Mouse (Mus musculus) heart, adult 2 months (tissue): ENCODE data around the gene Srrd. TPM values are rescaled to one million over a fixed set of nuclear protein-coding genes. Genes with fewer than 3 reads are reported as not detected.

Experiments used
- DNase-seq, 2 experiments: peaks; one replicate each; pipeline ENCODE4 v3.0.0; 2021
- H3K27ac ChIP-seq: fragments of 200-600 bp; 2 replicates; pipeline ENCODE4 v1.8.1; 2022
- H3K27me3 ChIP-seq: fragments of 200-500 bp; 2 replicates; pipeline ENCODE4 v1.6.1; 2012; ENCODE audit warnings: mild to moderate bottlenecking, low read length, inconsistent platforms, mixed read lengths; ENCODE audit not compliant: control insufficient read depth, insufficient read depth
- H3K36me3 ChIP-seq: fragments of 200-500 bp; 2 replicates; pipeline ENCODE4 v1.6.1; 2012; ENCODE audit warnings: low read length, inconsistent platforms; ENCODE audit not compliant: control insufficient read depth, insufficient read depth
- H3K4me1 ChIP-seq: fragments of 200-500 bp; 2 replicates; pipeline ENCODE4 v1.6.1; 2011; ENCODE audit warnings: low read length; ENCODE audit not compliant: control insufficient read depth, insufficient read depth
- H3K4me3 ChIP-seq: fragments of 200-600 bp; 2 replicates; pipeline ENCODE4 v1.8.1; 2022
- H3K79me2 ChIP-seq: fragments of 200-500 bp; replicated peaks from 2 replicates; pipeline ENCODE4 v1.6.1; 2012; ENCODE audit warnings: mild to moderate bottlenecking, inconsistent platforms, low read length, moderate library complexity, mixed read lengths; ENCODE audit not compliant: control insufficient read depth, insufficient read depth
- H3K9ac ChIP-seq: fragments of 200-500 bp; 2 replicates; pipeline ENCODE4 v1.6.1; 2012; ENCODE audit warnings: low read depth, mild to moderate bottlenecking, control low read depth, inconsistent platforms, low read length, mixed read lengths
- CTCF ChIP-seq: fragments of 200-600 bp; IDR thresholded peaks from 2 replicates; pipeline ENCODE4 v1.8.1; 2022; ENCODE audit warnings: antibody characterized with exemption, mild to moderate bottlenecking, moderate library complexity
- EP300 ChIP-seq: fragments of 200-500 bp; IDR thresholded peaks from 2 replicates; pipeline ENCODE4 v1.6.1; 2011; ENCODE audit warnings: low read depth, low read length, control low read depth; ENCODE audit not compliant: insufficient read depth
- POLR2A ChIP-seq: fragments of 200-500 bp; IDR thresholded peaks from 2 replicates; pipeline ENCODE4 v1.6.1; 2011; ENCODE audit warnings: mild to moderate bottlenecking, low read depth, low read length, control low read depth; ENCODE audit not compliant: insufficient read depth
- WGBS: fragments of 180-500 bp; shearing (Covaris S2); methylation state at CpG from one replicate; pipeline ENCODE4 v1.1.7; 2018; 5-methylcytosine and 5-hydroxymethylcytosine counted together
- intact Hi-C: fragments of 180-260 bp; cut with DNase I; formaldehyde crosslinking; loops from one replicate; pipeline ENCODE4 v1.15.1; 2025
- polyA plus RNA-seq: library from polyadenylated mRNA; depleted of rRNA; stranded (reverse); fragments of >200 nt; gene quantifications from 2 replicates; pipeline ENCODE4 v1.2.3, GENCODE M21; 2012
- total RNA-seq, 2 experiments: library from RNA; stranded (reverse); gene quantifications; 2 replicates each; pipeline ENCODE4 v1.2.3; 2021

The Srrd gene
- total and polyA plus RNA-seq, 3 experiments = 6.5 to 23.4 (median 7.3) TPM

- no peaks in the 10 kb centered on the region for H3K36me3 ChIP-seq
- H3K9ac ChIP-seq = no peak overlapping the region
- H3K27ac ChIP-seq = no peak overlapping the region
- H3K79me2 ChIP-seq = no peaks in the 10 kb centered on the region
- WGBS = over 99% methylated on average over 4 of the region's 4 CpGs
- TF ChIP-seq POLR2A (no peak), EP300 (no peak), CTCF (no peak)
- intact Hi-C loops = no loop called here
- DNase-seq = no peak
- H3K4me3 ChIP-seq = no peak overlapping the region
- H3K4me1 ChIP-seq = no peaks in the 10 kb centered on the region
- H3K27me3 ChIP-seq = no peaks in the 10 kb centered on the region
Measured at GRCm38 (mm10) chr5:112376111-112376510, 33.3 kb upstream of the Srrd start.

GRCm38 (mm10) chr5:112371933-112372332 lies 29.1 kb upstream of the Srrd start:
- H3K4me3 ChIP-seq = no peak overlapping the region
- no peaks in the 10 kb centered on the region for H3K79me2 ChIP-seq
- H3K27ac ChIP-seq = no peak overlapping the region
- intact Hi-C loops = no loop called here
- H3K9ac ChIP-seq = no peak overlapping the region
- no peaks in the 10 kb centered on the region for H3K4me1 ChIP-seq
- 93% methylated on average over 7 of the region's 7 CpGs for WGBS
- DNase-seq = no peak
- TF ChIP-seq POLR2A (no peak), EP300 (no peak)
- H3K36me3 ChIP-seq = no peaks in the 10 kb centered on the region
- no peaks in the 10 kb centered on the region for H3K27me3 ChIP-seq

- no peaks in the 10 kb centered on the region for H3K4me1 ChIP-seq
- no peak overlapping the region for H3K4me3 ChIP-seq
- no peaks in the 10 kb centered on the region for H3K79me2 ChIP-seq
- no peaks in the 10 kb centered on the region for H3K36me3 ChIP-seq
- no peak overlapping the region for H3K9ac ChIP-seq
- TF ChIP-seq CTCF (no peak), POLR2A (no peak), EP300 (no peak)
- no peaks in the 10 kb centered on the region for H3K27me3 ChIP-seq
- intact Hi-C loops = no loop called here
- WGBS = 92% methylated on average over 12 of the region's 12 CpGs
- H3K27ac ChIP-seq = no peak overlapping the region
- DNase-seq = no peak
Measured at GRCm38 (mm10) chr5:112370236-112370813, 27.5 kb upstream of the Srrd start.

GRCm38 (mm10) chr5:112369326-112369725 lies 26.5 kb upstream of the Srrd start:
- H3K79me2 ChIP-seq = no peaks in the 10 kb centered on the region
- no peaks in the 10 kb centered on the region for H3K36me3 ChIP-seq
- 91% methylated on average over 13 of the region's 13 CpGs for WGBS
- no peak overlapping the region for H3K9ac ChIP-seq
- H3K4me1 ChIP-seq = no peaks in the 10 kb centered on the region
- TF ChIP-seq EP300 (no peak), POLR2A (no peak), CTCF (no peak)
- no peaks in the 10 kb centered on the region for H3K27me3 ChIP-seq
- H3K4me3 ChIP-seq = no peak overlapping the region
- H3K27ac ChIP-seq = no peak overlapping the region
- intact Hi-C loops = no loop called here
- DNase-seq = no peak

GRCm38 (mm10) chr5:112368666-112369065 lies 25.8 kb upstream of the Srrd start:
- no peak overlapping the region for H3K4me3 ChIP-seq
- WGBS = 91% methylated on average over 10 of the region's 10 CpGs
- TF ChIP-seq POLR2A (no peak), EP300 (no peak)
- no peak for DNase-seq
- H3K27me3 ChIP-seq = no peaks in the 10 kb centered on the region
- intact Hi-C loops = no loop called here
- H3K4me1 ChIP-seq = no peaks in the 10 kb centered on the region
- no peak overlapping the region for H3K27ac ChIP-seq
- no peak overlapping the region for H3K9ac ChIP-seq
- H3K36me3 ChIP-seq = no peaks in the 10 kb centered on the region
- no peaks in the 10 kb centered on the region for H3K79me2 ChIP-seq

- Histone ChIP-seq H3K27me3 (no peaks in the 10 kb centered on the region), H3K9ac (no peak overlapping the region), H3K27ac (no peak overlapping the region), H3K36me3 (no peaks in the 10 kb centered on the region), H3K4me3 (no peak overlapping the region), H3K79me2 (no peaks in the 10 kb centered on the region), H3K4me1 (no peaks in the 10 kb centered on the region)
- DNase-seq = no peak
- intact Hi-C loops = no loop called here
- TF ChIP-seq CTCF = no peak
- WGBS = 80% methylated on average over 12 of the region's 12 CpGs
Measured at GRCm38 (mm10) chr5:112367929-112368328, 25.1 kb upstream of the Srrd start.

- 78% methylated on average over 4 of the region's 4 CpGs for WGBS
- TF ChIP-seq CTCF = no peak
- no peak for TF ChIP-seq EP300
- TF ChIP-seq POLR2A = no peak
- H3K9ac ChIP-seq = no peak overlapping the region
- no peaks in the 10 kb centered on the region for H3K27me3 ChIP-seq
- no peaks in the 10 kb centered on the region for H3K4me1 ChIP-seq
- no peak for DNase-seq
- no peak overlapping the region for H3K27ac ChIP-seq
- intact Hi-C loops = no loop called here
- no peaks in the 10 kb centered on the region for H3K36me3 ChIP-seq
- no peak overlapping the region for H3K4me3 ChIP-seq
- H3K79me2 ChIP-seq = no peaks in the 10 kb centered on the region
Measured at GRCm38 (mm10) chr5:112367338-112367737, 24.5 kb upstream of the Srrd start.
